Mouse (Mus musculus): Measurements from ENCODE around the gene Rassf3.
A peak's percentile ranks its signal among the peaks of the same experiment; 100 is the strongest.

The Rassf3 gene

DNA sequence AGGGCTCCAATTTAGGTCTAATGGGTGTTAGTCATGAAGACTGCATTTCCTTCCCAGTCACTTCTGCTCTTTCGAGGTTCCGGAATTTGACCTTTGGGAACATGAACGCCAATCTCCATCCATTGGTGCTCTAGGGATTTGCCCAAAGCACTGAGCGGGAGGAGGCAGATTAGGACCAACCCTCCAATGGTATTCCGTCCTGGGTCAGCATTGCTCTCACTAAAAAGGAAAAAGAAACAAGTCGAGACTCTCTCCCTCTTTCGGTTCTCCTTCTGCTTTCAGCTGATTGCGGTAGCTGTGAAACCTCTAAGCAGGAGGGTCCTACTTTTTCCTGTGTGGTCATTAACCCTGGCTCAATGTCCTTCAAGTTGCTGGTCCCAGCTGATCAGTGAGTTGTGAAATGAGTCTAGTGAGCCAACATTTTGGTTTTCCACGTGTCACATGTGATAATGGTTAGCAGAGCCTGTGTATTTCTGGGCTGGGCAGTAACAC, 110.3 kb downstream of the Rassf3 start:
- DNase-seq (ENCODE audit: low spot score in 2 of 2) = no peak

DNA sequence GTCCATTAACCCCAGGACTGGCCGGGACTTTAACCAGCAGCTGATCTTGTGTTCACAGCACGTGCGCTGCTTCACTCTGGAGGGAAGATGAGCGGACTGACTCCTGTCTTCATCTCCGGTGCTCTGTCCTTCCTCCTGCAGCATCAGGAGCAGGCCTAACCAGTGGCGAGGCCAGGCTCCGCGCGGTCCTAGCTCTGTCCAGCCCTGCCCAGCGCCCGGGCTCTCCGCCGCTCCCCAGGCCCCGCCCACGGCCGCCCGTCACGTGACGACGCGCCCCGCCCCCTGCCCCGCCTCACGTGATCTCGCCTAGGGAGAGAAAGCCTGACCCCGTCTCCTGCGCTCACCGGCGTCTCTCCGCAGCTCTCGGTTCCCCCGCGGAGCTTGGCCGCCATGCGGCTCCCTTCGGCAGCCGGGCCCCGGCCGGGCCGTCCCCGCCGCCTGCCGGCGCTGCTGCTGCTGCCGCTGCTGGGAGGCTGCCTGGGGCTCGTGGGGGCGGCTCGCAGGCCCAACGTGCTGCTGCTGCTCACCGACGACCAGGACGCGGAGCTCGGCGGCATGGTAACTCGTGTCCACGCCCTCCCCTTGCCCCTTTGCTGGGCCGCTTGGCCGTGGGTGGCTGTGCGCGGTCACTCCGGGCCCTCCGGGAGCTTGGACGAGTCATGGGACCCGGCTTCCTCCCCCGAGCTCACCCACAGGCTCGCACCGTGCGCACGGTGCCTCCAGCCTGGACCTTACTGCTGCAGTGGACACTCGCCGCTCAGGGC, 111.2 kb downstream of the Rassf3 start, which contains the start of gene Gns:
Gns (plus strand) TSS at position 290 of the 764 bp plus-strand sequence.
- peak; percentile 61 to 75 for DNase-seq (ENCODE audit: low spot score in 2 of 2)

DNA sequence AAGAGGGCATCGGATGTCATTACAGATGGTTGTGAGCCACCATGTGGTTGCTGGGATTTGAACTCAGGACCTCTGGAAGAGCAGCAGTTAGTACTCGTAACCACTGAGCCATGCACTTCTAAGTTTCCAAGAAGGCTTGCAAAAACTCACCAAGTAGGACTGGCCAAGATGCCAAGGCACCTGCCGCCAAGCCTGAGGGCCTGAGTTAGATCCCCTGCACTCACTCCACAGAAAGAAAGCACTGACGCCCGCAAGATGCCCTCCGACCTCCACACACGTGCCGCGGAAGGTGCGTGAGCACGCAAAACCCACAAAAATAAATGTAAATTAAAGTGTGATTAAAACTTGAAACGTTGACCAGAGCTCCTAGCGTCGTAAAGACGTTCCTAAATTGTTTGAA, 111.8 kb downstream of the Rassf3 start:
- DNase-seq (ENCODE audit: low spot score in 2 of 2) = no peak

DNA sequence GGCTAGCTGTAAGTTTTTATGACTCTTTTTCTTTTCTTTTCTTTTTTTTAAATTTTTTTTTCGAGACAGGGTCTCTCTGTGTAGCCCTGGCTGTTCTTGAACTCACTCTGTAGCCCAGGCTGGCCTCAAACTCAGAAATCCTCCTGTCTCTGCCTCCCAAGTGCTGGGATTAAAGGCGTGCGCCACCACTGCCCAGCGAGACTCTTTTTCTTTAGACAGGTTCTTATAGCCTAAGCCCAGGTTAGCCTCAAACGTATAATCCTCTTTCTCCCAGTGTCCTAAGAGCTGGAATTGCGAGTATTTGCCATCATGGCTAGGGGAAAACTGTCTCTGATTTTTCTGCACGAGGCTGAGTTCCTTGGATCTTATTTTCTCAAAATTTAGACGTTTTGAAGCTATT, 112.9 kb downstream of the Rassf3 start:
- no peak for DNase-seq (ENCODE audit: low spot score in 2 of 2)

DNA sequence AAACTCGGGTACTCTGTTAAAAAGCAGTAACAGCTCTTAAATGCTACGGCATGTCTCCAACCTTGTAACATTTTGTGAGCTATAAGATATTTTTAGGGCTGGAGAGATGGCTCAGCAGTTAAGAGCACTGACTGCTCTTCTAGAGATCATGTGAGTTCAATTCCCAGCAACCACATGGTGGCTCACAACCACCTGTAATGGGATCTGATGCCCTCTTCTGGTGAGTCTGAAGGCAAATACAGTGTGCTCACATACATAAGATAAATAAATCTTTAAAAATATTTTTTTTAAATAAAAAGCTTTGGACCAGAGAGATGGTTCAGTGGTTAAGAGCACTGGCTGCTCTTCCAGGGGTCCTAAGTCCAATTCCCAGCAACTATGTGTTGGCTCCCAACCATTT, 115.8 kb downstream of the Rassf3 start:
- DNase-seq (ENCODE audit: low spot score in 2 of 2) = no peak

All from frontal cortex, postnatal 25 days (tissue).